In genomic region chr17:34340619-34341402, GRCm38 (mm10) we compare ENCODE assay signal across 11 mouse cellular contexts. TPM values are rescaled to one million over a fixed set of nuclear protein-coding genes. Genes with fewer than 3 reads are reported as not detected.
DNase-seq lines count a peak whose midpoint lies in the region; ATAC-seq lines count a peak whose summit lies in the region.
"Had no signal": no experiment of that assay in that cellular context is flagged by ENCODE, and none has a peak within 500 bp of the region (broad histone marks: within the 10 kb centered on the region; RNA-seq: fewer than 3 reads in every experiment).

No protein-coding gene starts in this region.

- peak; percentile 85 for ATAC-seq in common myeloid progenitor, adult 5-6 weeks (replicated peaks; ENCODE audit: low read depth, poor library complexity, severe bottlenecking)

- DNase-seq in heart, adult 9 months (ENCODE audit: low spot score in 2 of 2): peak; percentile 8 to 36
- DNase-seq in heart, adult 8-10 months (ENCODE audit: low spot score): no peak
- DNase-seq in lung, postnatal 36 days: peak; percentile 38
- no peak for DNase-seq in lung, postnatal 4 days
- DNase-seq in telencephalon, adult 2 months (ENCODE audit: low read depth, low spot score): peak; percentile 6
- no peak for DNase-seq in cerebellum, postnatal 36 days
- DNase-seq in left cerebral cortex, adult 8-10 months (ENCODE audit: low spot score in 2 of 2): no peak
- DNase-seq: cerebellum, adult 11-12 months; gastrocnemius, postnatal 25 days; thymus, adult 18-20 months had no signal

RNA-seq across cellular contexts. Expression of gene Btnl2, which starts 13.8 kb away (rescaled TPM):
- under 1 TPM; 0.16 to 0.68 (median 0.49) TPM for total RNA-seq in heart, adult 8-10 months (2022)
- total RNA-seq in common myeloid progenitor, adult 5-6 weeks (2017): not detected in 2 replicates
- total RNA-seq in left cerebral cortex, adult 8-10 months (2022): under 1 TPM; 0.49 to 0.82 (median 0.63) TPM

RNA-seq across cellular contexts. Expression of gene H2-Eb2, which starts 15.3 kb away (rescaled TPM):
- total RNA-seq in heart, adult 8-10 months (2022): not detected
- not detected in 2 replicates for total RNA-seq in common myeloid progenitor, adult 5-6 weeks (2017)
- total RNA-seq in left cerebral cortex, adult 8-10 months (2022): not detected
- total RNA-seq: gastrocnemius, postnatal 25 days had no signal

RNA-seq across cellular contexts. Expression of gene H2-Eb1, which starts 35.1 kb away (rescaled TPM):
- 10 to 100 TPM; 15.1 to 32.1 (median 26.2) TPM for total RNA-seq in heart, adult 8-10 months (2022)
- total RNA-seq in common myeloid progenitor, adult 5-6 weeks (2017): 17.3 and 17.9 TPM in 2 replicates
- total RNA-seq in left cerebral cortex, adult 8-10 months (2022): 10 to 100 TPM in 2 of 4 experiments, 1 to 10 TPM in 2; 2.7 to 26.0 (median 9.3) TPM

RNA-seq across cellular contexts. Expression of gene Btnl1, which starts 36.1 kb away (rescaled TPM):
- total RNA-seq in heart, adult 8-10 months (2022): not detected
- total RNA-seq in common myeloid progenitor, adult 5-6 weeks (2017): not detected in 2 replicates
- not detected for total RNA-seq in left cerebral cortex, adult 8-10 months (2022)
- total RNA-seq: gastrocnemius, postnatal 25 days had no signal

RNA-seq across cellular contexts. Expression of gene H2-Aa, which starts 53.2 kb away (rescaled TPM):
- 10 to 100 TPM; 15.7 to 28.3 (median 26.7) TPM for total RNA-seq in heart, adult 8-10 months (2022)
- 17.1 and 26.2 TPM in 2 replicates for total RNA-seq in common myeloid progenitor, adult 5-6 weeks (2017)
- 10 to 100 TPM in 2 of 4 experiments, 1 to 10 TPM in 2; 3.4 to 37.3 (median 13.3) TPM for total RNA-seq in left cerebral cortex, adult 8-10 months (2022)

Comparison
In these comparisons a context has a peak if more than half of its experiments do, and no peak if none do; other contexts are left out.
1. DNase-seq: peak in heart, adult 9 months (2 of 2), lung, postnatal 36 days (single experiment) and telencephalon, adult 2 months (single experiment); none in heart, adult 8-10 months (single experiment), lung, postnatal 4 days (0 of 2), cerebellum, postnatal 36 days (0 of 2) and left cerebral cortex, adult 8-10 months (0 of 2).